Mouse (Mus musculus) liver, adult (tissue): ENCODE measurements around the gene Ccdc184.

Experiments
- GATA4 ChIP-seq: IDR thresholded peaks from 2 replicates; pipeline ENCODE4 v1.6.1; 2014; ENCODE audit warnings: mild to moderate bottlenecking, low read length; ENCODE audit not compliant: insufficient replicate concordance

Gene Ccdc184

GRCm38 (mm10) chr15:98166963-98167644 lies at the start of gene Ccdc184:
Gene Ccdc184 (plus strand): TSS chr15:98167158.
- no peak for TF ChIP-seq GATA4

- TF ChIP-seq GATA4: no peak
Measured at GRCm38 (mm10) chr15:98119363-98119762, 47.6 kb upstream of the Ccdc184 start.

- no peak for TF ChIP-seq GATA4
Measured at GRCm38 (mm10) chr15:98120831-98121230, 46.1 kb upstream of the Ccdc184 start.

GRCm38 (mm10) chr15:98131001-98131400 lies 36.0 kb upstream of the Ccdc184 start:
- TF ChIP-seq GATA4: no peak

GRCm38 (mm10) chr15:98131451-98131850 lies 35.5 kb upstream of the Ccdc184 start:
- no peak for TF ChIP-seq GATA4

GRCm38 (mm10) chr15:98131942-98132655 lies 34.9 kb upstream of the Ccdc184 start:
- no peak for TF ChIP-seq GATA4

GRCm38 (mm10) chr15:98133471-98133870 lies 33.5 kb upstream of the Ccdc184 start:
- TF ChIP-seq GATA4: no peak

GRCm38 (mm10) chr15:98134034-98134433 lies 32.9 kb upstream of the Ccdc184 start:
- no peak for TF ChIP-seq GATA4

- no peak for TF ChIP-seq GATA4
Measured at GRCm38 (mm10) chr15:98134666-98135065, 32.3 kb upstream of the Ccdc184 start.

- TF ChIP-seq GATA4: no peak
Measured at GRCm38 (mm10) chr15:98135671-98136070, 31.3 kb upstream of the Ccdc184 start.

GRCm38 (mm10) chr15:98136871-98137270 lies 30.1 kb upstream of the Ccdc184 start:
- no peak for TF ChIP-seq GATA4

- TF ChIP-seq GATA4: no peak
Measured at GRCm38 (mm10) chr15:98139763-98140162, 27.2 kb upstream of the Ccdc184 start.

GRCm38 (mm10) chr15:98140809-98141208 lies 26.1 kb upstream of the Ccdc184 start:
- no peak for TF ChIP-seq GATA4

GRCm38 (mm10) chr15:98142515-98142914 lies 24.4 kb upstream of the Ccdc184 start:
- TF ChIP-seq GATA4: no peak

- TF ChIP-seq GATA4: no peak
Measured at GRCm38 (mm10) chr15:98144861-98145507, 22.0 kb upstream of the Ccdc184 start.

GRCm38 (mm10) chr15:98145559-98146181 lies 21.3 kb upstream of the Ccdc184 start:
- TF ChIP-seq GATA4: peak; percentile 34; the same call in 1 of the 2 replicates

- TF ChIP-seq GATA4: no peak
Measured at GRCm38 (mm10) chr15:98148356-98148755, 18.6 kb upstream of the Ccdc184 start.
